Mouse (Mus musculus): ENCODE measurements around the gene Tpm3-rs7. TPM values are rescaled to one million over a fixed set of nuclear protein-coding genes. Genes with fewer than 3 reads are reported as not detected.
"Not testable (repeated sequence)": the region's sequence is repeated elsewhere in the genome, so short reads cannot be mapped to it uniquely, and the experiment has no call there.

Gene Tpm3-rs7
- polyA plus RNA-seq (2015; fragmentation: Nextera tagmentation; extraction: Ambion mirVana), result 6.7 and 9.0 TPM in 2 replicates

GRCm38 (mm10) chr14:113314499-113314898, at the start of gene Tpm3-rs7:
Gene Tpm3-rs7, plus strand, starts transcription at chr14:113314608.
- H3K4me3 ChIP-seq (replicated peaks; ENCODE audit: low read depth, low read length); H3K9ac ChIP-seq (ENCODE audit: low read depth, low read length); H3K4me1 ChIP-seq (replicated peaks; ENCODE audit: insufficient read depth, low read length); H3K27ac ChIP-seq; H3K27me3 ChIP-seq (ENCODE audit: insufficient read depth, low read length); H3K4me2 ChIP-seq (ENCODE audit: low read length); H3K9me3 ChIP-seq (replicated peaks; ENCODE audit: low read length); H3K36me3 ChIP-seq (ENCODE audit: insufficient read depth, low read length); ATAC-seq (replicated peaks; ENCODE audit: low FRiP score, low read depth); DNase-seq (ENCODE audit: low spot score): not testable (repeated sequence)
- 92% methylated on average over 16 of the region's 16 CpGs for WGBS

- Histone ChIP-seq H3K36me3 (ENCODE audit: insufficient read depth, low read length) (no peaks in the 10 kb centered on the region), H3K27ac (no peak overlapping the region), H3K4me3 (replicated peaks; ENCODE audit: low read depth, low read length) (no peak overlapping the region), H3K4me2 (ENCODE audit: low read length) (no peak overlapping the region), H3K9me3 (replicated peaks; ENCODE audit: low read length) (no peaks in the 10 kb centered on the region), H3K4me1 (replicated peaks; ENCODE audit: insufficient read depth, low read length) (no peaks in the 10 kb centered on the region), H3K9ac (ENCODE audit: low read depth, low read length) (no peak overlapping the region), H3K27me3 (ENCODE audit: insufficient read depth, low read length) (no peaks in the 10 kb centered on the region)
- DNase-seq (ENCODE audit: low spot score) (no peak), ATAC-seq (replicated peaks; ENCODE audit: low FRiP score, low read depth) (no peak)
- no peak for TF ChIP-seq CTCF (IDR thresholded peaks at IDR 0.05; ENCODE audit: low read depth)
- WGBS, result 93% methylated on average over 1 of the region's 1 CpGs
Observed at GRCm38 (mm10) chr14:113317023-113317422, 2.6 kb downstream of the Tpm3-rs7 start.

- no peak for TF ChIP-seq CTCF (IDR thresholded peaks at IDR 0.05; ENCODE audit: low read depth)
- Histone ChIP-seq H3K27ac (no peak overlapping the region), H3K9me3 (replicated peaks; ENCODE audit: low read length) (no peaks in the 10 kb centered on the region), H3K9ac (ENCODE audit: low read depth, low read length) (no peak overlapping the region), H3K4me2 (ENCODE audit: low read length) (no peak overlapping the region), H3K4me1 (replicated peaks; ENCODE audit: insufficient read depth, low read length) (no peaks in the 10 kb centered on the region), H3K27me3 (ENCODE audit: insufficient read depth, low read length) (no peaks in the 10 kb centered on the region), H3K36me3 (ENCODE audit: insufficient read depth, low read length) (no peaks in the 10 kb centered on the region), H3K4me3 (replicated peaks; ENCODE audit: low read depth, low read length) (no peak overlapping the region)
- 70% methylated on average over 1 of the region's 1 CpGs for WGBS
- DNase-seq (ENCODE audit: low spot score), result no peak
- ATAC-seq (replicated peaks; ENCODE audit: low FRiP score, low read depth), result no peak
Observed at GRCm38 (mm10) chr14:113363361-113363760, 49.0 kb downstream of the Tpm3-rs7 start.

Data from kidney, postnatal 0 days (tissue).